Mouse (Mus musculus): ENCODE results near the gene Zfp688. TPM values are rescaled to one million over a fixed set of nuclear protein-coding genes. Genes with fewer than 3 reads are reported as not detected.
"Not testable (repeated sequence)": the region's sequence is repeated elsewhere in the genome, so short reads cannot be mapped to it uniquely, and the experiment has no call there.

Gene Zfp688
- polyA plus RNA-seq, 1 experiment: 28.0 TPM

- H3K27ac ChIP-seq (ENCODE audit: control insufficient read depth, insufficient read depth, low read length): no peak overlapping the region
- no peaks in the 10 kb centered on the region for H3K4me1 ChIP-seq (replicated peaks; ENCODE audit: control insufficient read depth, insufficient read depth, low read length)
- H3K4me3 ChIP-seq (ENCODE audit: control insufficient read depth, insufficient read depth, low read length): no peak overlapping the region
- DNase-seq: no peak
- 78% methylated on average over 3 of the region's 3 CpGs for WGBS
- TF ChIP-seq POLR2A (IDR thresholded peaks at IDR 0.05; ENCODE audit: control insufficient read depth, extremely low read depth, insufficient read depth, low read length, poor library complexity): no peak
- TF ChIP-seq CTCF (IDR thresholded peaks at IDR 0.05; ENCODE audit: borderline replicate concordance, control insufficient read depth, extremely low read depth, insufficient read depth, low read length, poor library complexity): no peak
- no peaks in the 10 kb centered on the region for H3K27me3 ChIP-seq (ENCODE audit: control insufficient read depth, insufficient read depth, low read length)
- H3K36me3 ChIP-seq (ENCODE audit: control insufficient read depth, insufficient read depth, low read length): no peaks in the 10 kb centered on the region
These were observed 21.5 kb downstream of the Zfp688 start for GRCm38 (mm10) chr7:127400355-127400754.

GRCm38 (mm10) chr7:127393944-127394333 lies 27.9 kb downstream of the Zfp688 start:
- TF ChIP-seq POLR2A (IDR thresholded peaks at IDR 0.05; ENCODE audit: control insufficient read depth, extremely low read depth, insufficient read depth, low read length, poor library complexity): no peak
- TF ChIP-seq CTCF (IDR thresholded peaks at IDR 0.05; ENCODE audit: borderline replicate concordance, control insufficient read depth, extremely low read depth, insufficient read depth, low read length, poor library complexity): no peak
- 3% methylated on average over 7 of the region's 7 CpGs for WGBS
- DNase-seq: no peak
- Histone ChIP-seq H3K27ac (ENCODE audit: control insufficient read depth, insufficient read depth, low read length) (peak overlapping the region; percentile 63), H3K4me3 (ENCODE audit: control insufficient read depth, insufficient read depth, low read length) (peak overlapping the region; percentile 90), H3K4me1 (replicated peaks; ENCODE audit: control insufficient read depth, insufficient read depth, low read length) (peaks cover 11% of the 10 kb centered on the region), H3K36me3 (ENCODE audit: control insufficient read depth, insufficient read depth, low read length) (no peaks in the 10 kb centered on the region), H3K27me3 (ENCODE audit: control insufficient read depth, insufficient read depth, low read length) (no peaks in the 10 kb centered on the region)

GRCm38 (mm10) chr7:127393157-127393943 lies 28.5 kb downstream of the Zfp688 start, which contains the start of gene E430018J23Rik:
Gene E430018J23Rik, minus strand, starts transcription at chr7:127393629.
- peak within 1 kb of the TSS; percentile 65 for H3K27ac ChIP-seq (ENCODE audit: control insufficient read depth, insufficient read depth, low read length)
- no peaks in the 10 kb centered on the region for H3K36me3 ChIP-seq (ENCODE audit: control insufficient read depth, insufficient read depth, low read length)
- WGBS: under 1% methylated on average over 45 of the region's 45 CpGs
- H3K27me3 ChIP-seq (ENCODE audit: control insufficient read depth, insufficient read depth, low read length): no peaks in the 10 kb centered on the region
- peaks cover 11% of the 10 kb centered on the region for H3K4me1 ChIP-seq (replicated peaks; ENCODE audit: control insufficient read depth, insufficient read depth, low read length)
- H3K4me3 ChIP-seq (ENCODE audit: control insufficient read depth, insufficient read depth, low read length): peak within 1 kb of the TSS; percentile 90
- DNase-seq: peak; percentile 93
- TF ChIP-seq CTCF (IDR thresholded peaks at IDR 0.05; ENCODE audit: borderline replicate concordance, control insufficient read depth, extremely low read depth, insufficient read depth, low read length, poor library complexity) (0 out of 2 replicates have a peak, but pooled peaks have one; percentile 16), POLR2A (IDR thresholded peaks at IDR 0.05; ENCODE audit: control insufficient read depth, extremely low read depth, insufficient read depth, low read length, poor library complexity) (no peak; the same call in 1 of the 2 replicates)

- no peaks in the 10 kb centered on the region for H3K36me3 ChIP-seq (ENCODE audit: control insufficient read depth, insufficient read depth, low read length)
- TF ChIP-seq CTCF (IDR thresholded peaks at IDR 0.05; ENCODE audit: borderline replicate concordance, control insufficient read depth, extremely low read depth, insufficient read depth, low read length, poor library complexity) (no peak), POLR2A (IDR thresholded peaks at IDR 0.05; ENCODE audit: control insufficient read depth, extremely low read depth, insufficient read depth, low read length, poor library complexity) (no peak)
- H3K4me3 ChIP-seq (ENCODE audit: control insufficient read depth, insufficient read depth, low read length): no peak overlapping the region
- 83% methylated on average over 8 of the region's 8 CpGs for whole genome bisulfite sequencing
- no peak for DNase-seq
- peaks cover 11% of the 10 kb centered on the region for H3K4me1 ChIP-seq (replicated peaks; ENCODE audit: control insufficient read depth, insufficient read depth, low read length)
- no peaks in the 10 kb centered on the region for H3K27me3 ChIP-seq (ENCODE audit: control insufficient read depth, insufficient read depth, low read length)
- H3K27ac ChIP-seq (ENCODE audit: control insufficient read depth, insufficient read depth, low read length): no peak overlapping the region
These were observed 29.5 kb downstream of the Zfp688 start for GRCm38 (mm10) chr7:127392251-127392824.

GRCm38 (mm10) chr7:127391538-127391937 lies 30.3 kb downstream of the Zfp688 start:
- H3K27ac ChIP-seq (ENCODE audit: control insufficient read depth, insufficient read depth, low read length): no peak overlapping the region
- H3K36me3 ChIP-seq (ENCODE audit: control insufficient read depth, insufficient read depth, low read length): no peaks in the 10 kb centered on the region
- no peak for TF ChIP-seq POLR2A (IDR thresholded peaks at IDR 0.05; ENCODE audit: control insufficient read depth, extremely low read depth, insufficient read depth, low read length, poor library complexity)
- TF ChIP-seq CTCF (IDR thresholded peaks at IDR 0.05; ENCODE audit: borderline replicate concordance, control insufficient read depth, extremely low read depth, insufficient read depth, low read length, poor library complexity): no peak
- no peak overlapping the region for H3K4me3 ChIP-seq (ENCODE audit: control insufficient read depth, insufficient read depth, low read length)
- no peaks in the 10 kb centered on the region for H3K27me3 ChIP-seq (ENCODE audit: control insufficient read depth, insufficient read depth, low read length)
- WGBS: 98% methylated on average over 16 of the region's 16 CpGs
- DNase-seq: no peak
- peaks cover 11% of the 10 kb centered on the region for H3K4me1 ChIP-seq (replicated peaks; ENCODE audit: control insufficient read depth, insufficient read depth, low read length)

- Histone ChIP-seq H3K27me3 (ENCODE audit: control insufficient read depth, insufficient read depth, low read length) (no peaks in the 10 kb centered on the region), H3K4me3 (ENCODE audit: control insufficient read depth, insufficient read depth, low read length) (no peak overlapping the region), H3K36me3 (ENCODE audit: control insufficient read depth, insufficient read depth, low read length) (no peaks in the 10 kb centered on the region), H3K4me1 (replicated peaks; ENCODE audit: control insufficient read depth, insufficient read depth, low read length) (peaks cover 16% of the 10 kb centered on the region), H3K27ac (ENCODE audit: control insufficient read depth, insufficient read depth, low read length) (no peak overlapping the region)
- no peak for TF ChIP-seq POLR2A (IDR thresholded peaks at IDR 0.05; ENCODE audit: control insufficient read depth, extremely low read depth, insufficient read depth, low read length, poor library complexity)
- TF ChIP-seq CTCF (IDR thresholded peaks at IDR 0.05; ENCODE audit: borderline replicate concordance, control insufficient read depth, extremely low read depth, insufficient read depth, low read length, poor library complexity): no peak
- WGBS: 94% methylated on average over 7 of the region's 7 CpGs
- DNase-seq: no peak
These were observed 31.6 kb downstream of the Zfp688 start for GRCm38 (mm10) chr7:127390306-127390705.

- not testable (repeated sequence) for H3K4me3 ChIP-seq (ENCODE audit: control insufficient read depth, insufficient read depth, low read length); H3K27me3 ChIP-seq (ENCODE audit: control insufficient read depth, insufficient read depth, low read length); H3K36me3 ChIP-seq (ENCODE audit: control insufficient read depth, insufficient read depth, low read length); H3K27ac ChIP-seq (ENCODE audit: control insufficient read depth, insufficient read depth, low read length); DNase-seq
- peaks cover 14% of the 10 kb centered on the region for H3K4me1 ChIP-seq (replicated peaks; ENCODE audit: control insufficient read depth, insufficient read depth, low read length)
These were observed 33.7 kb downstream of the Zfp688 start for GRCm38 (mm10) chr7:127388201-127388600.
